ENCODE assay signal across 31 mouse cellular contexts in the genomic region with DNA sequence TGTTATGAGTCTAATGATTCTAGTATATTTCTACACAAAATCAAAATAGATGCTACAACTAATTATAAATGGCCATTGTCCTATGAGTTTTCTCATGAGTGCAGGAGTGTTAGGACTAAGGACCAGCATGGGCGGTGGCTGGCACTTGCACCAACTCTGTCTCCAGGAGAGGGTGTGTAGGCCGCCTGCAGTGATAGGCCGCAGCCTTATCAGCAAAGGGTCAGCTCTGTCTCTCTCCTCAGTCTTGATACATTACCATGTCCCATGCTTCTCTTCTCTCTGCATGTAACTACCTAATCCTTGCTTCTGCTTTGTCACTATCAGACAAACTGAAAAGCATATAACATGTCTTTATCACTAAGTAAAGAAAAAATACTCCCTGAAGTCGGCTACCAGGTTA.
DNase-seq lines count a peak whose midpoint lies in the region; ATAC-seq and TF ChIP-seq lines count a peak whose summit lies in the region.
"Had no signal": no experiment of that assay in that cellular context is flagged by ENCODE, and none has a peak within 500 bp of the region (broad histone marks: within the 10 kb centered on the region; RNA-seq: fewer than 3 reads in every experiment).

No protein-coding gene starts in this region.

- H3K27ac ChIP-seq in liver, embryonic 15.5 days (replicated peaks) = no peak overlapping the region
- H3K27ac ChIP-seq: embryonic facial prominence, embryonic 13.5 days; forebrain, embryonic 12.5 days; heart, embryonic 10.5 days; heart, embryonic 15.5 days; hindbrain, postnatal 0 days; intestine, embryonic 15.5 days; midbrain, embryonic 13.5 days; neural tube, embryonic 15.5 days had no signal

- peaks cover 42% of the 10 kb centered on the region for H3K36me3 ChIP-seq in G1E (replicated peaks)
- peaks cover 11% of the 10 kb centered on the region for H3K36me3 ChIP-seq in liver, embryonic 15.5 days (replicated peaks)
- H3K36me3 ChIP-seq: intestine, embryonic 15.5 days had no signal

- TF ChIP-seq CTCF in G1E (IDR thresholded peaks at IDR 0.05; ENCODE audit: low read depth, low read length) = no peak

- peak; percentile 95 for ATAC-seq in G1E (ENCODE audit: extremely low read depth, insufficient number of reproducible peaks, low FRiP score, poor library complexity, severe bottlenecking)
- ATAC-seq in liver, embryonic 15.5 days (ENCODE audit: insufficient read depth) = peak; percentile 96
- ATAC-seq: forebrain, postnatal 0 days; hindbrain, postnatal 0 days; intestine, embryonic 15.5 days; midbrain, embryonic 13.5 days had no signal

- H3K27me3 ChIP-seq in G1E (ENCODE audit: insufficient read depth, low read length) = no peaks in the 10 kb centered on the region
- no peaks in the 10 kb centered on the region for H3K27me3 ChIP-seq in liver, embryonic 15.5 days
- H3K27me3 ChIP-seq: embryonic facial prominence, embryonic 13.5 days; forebrain, embryonic 12.5 days; heart, embryonic 15.5 days; intestine, embryonic 15.5 days; midbrain, embryonic 13.5 days; neural tube, embryonic 15.5 days had no signal

- peaks cover 9% of the 10 kb centered on the region for H3K4me1 ChIP-seq in G1E (ENCODE audit: insufficient read depth, low read depth, low read length)
- peaks cover 8% of the 10 kb centered on the region; the same call in 1 of the 2 replicates for H3K4me1 ChIP-seq in liver, embryonic 15.5 days (replicated peaks)
- H3K4me1 ChIP-seq: embryonic facial prominence, embryonic 13.5 days; forebrain, embryonic 12.5 days; heart, embryonic 10.5 days; heart, embryonic 15.5 days; intestine, embryonic 15.5 days; midbrain, embryonic 13.5 days; neural tube, embryonic 15.5 days had no signal

- H3K4me2 ChIP-seq in liver, embryonic 15.5 days = no peak overlapping the region
- H3K4me2 ChIP-seq: embryonic facial prominence, embryonic 13.5 days; forebrain, embryonic 12.5 days; heart, embryonic 15.5 days; intestine, embryonic 15.5 days; lung, embryonic 14.5 days; midbrain, embryonic 13.5 days; neural tube, embryonic 15.5 days had no signal

- H3K9ac ChIP-seq in liver, embryonic 15.5 days = no peak overlapping the region
- H3K9ac ChIP-seq: embryonic facial prominence, embryonic 13.5 days; forebrain, embryonic 12.5 days; forebrain, postnatal 0 days; heart, embryonic 15.5 days; intestine, embryonic 15.5 days; lung, embryonic 14.5 days; midbrain, embryonic 13.5 days; neural tube, embryonic 15.5 days had no signal

- 28% methylated on average over 4 of the region's 4 CpGs for WGBS in liver, embryonic 15.5 days (ENCODE audit: insufficient replicate concordance)

- H3K4me3 ChIP-seq in G1E (ENCODE audit: low read depth, low read length) = no peak overlapping the region; the same call in 1 of the 2 replicates
- no peak overlapping the region for H3K4me3 ChIP-seq in liver, embryonic 15.5 days (replicated peaks)
- H3K4me3 ChIP-seq: embryonic facial prominence, embryonic 13.5 days; erythroblast, embryonic 14.5 days; forebrain, embryonic 12.5 days; heart, embryonic 10.5 days; heart, embryonic 15.5 days; intestine, embryonic 15.5 days; midbrain, embryonic 13.5 days; neural tube, embryonic 15.5 days had no signal

- no peaks in the 10 kb centered on the region for H3K9me3 ChIP-seq in G1E (replicated peaks)
- H3K9me3 ChIP-seq in liver, embryonic 15.5 days (replicated peaks) = no peaks in the 10 kb centered on the region
- H3K9me3 ChIP-seq: embryonic facial prominence, embryonic 13.5 days; forebrain, embryonic 12.5 days; heart, embryonic 10.5 days; heart, embryonic 15.5 days; intestine, embryonic 15.5 days; midbrain, embryonic 13.5 days; neural tube, embryonic 15.5 days had no signal

- DNase-seq in G1E (ENCODE audit: low spot score) = peak; percentile 15
- peak; percentile 39 for DNase-seq in c-Kit-positive CD71-positive TER-119-negative erythroid progenitor cells, embryonic 14.5 days (ENCODE audit: low read depth)
- DNase-seq in liver = peak; percentile 70
- DNase-seq in yolk sac, embryonic 10.5 days (ENCODE audit: low spot score) = no peak
- no peak for DNase-seq in heart, adult 9 months (ENCODE audit: low spot score in 2 of 2)
- no peak for DNase-seq in spleen, postnatal 36 days (ENCODE audit: low spot score in 2 of 2)
- no peak for DNase-seq in right cerebral cortex, adult 2 months (ENCODE audit: low spot score in 2 of 2)
- DNase-seq: adrenal gland, postnatal 25 days; cerebellum, adult 8-10 months; cerebellum, postnatal 25 days; forebrain, postnatal 0 days; gastrocnemius, postnatal 14 days; kidney, adult 8-10 months; kidney, postnatal 14 days; layer of hippocampus, adult 9-11 months; left cerebral cortex, postnatal 4 days; lung, embryonic 14.5 days; lung, postnatal 14 days; retina, postnatal 1 day; right cerebral cortex, postnatal 25 days; thymus, postnatal 14 days had no signal

Comparison
In these comparisons a context has a peak if more than half of its experiments do, and no peak if none do; other contexts are left out.
1. DNase-seq: peak in G1E (single experiment), c-Kit-positive CD71-positive TER-119-negative erythroid progenitor cells, embryonic 14.5 days (single experiment) and liver (single experiment); none in yolk sac, embryonic 10.5 days (single experiment), heart, adult 9 months (0 of 2), spleen, postnatal 36 days (0 of 2) and right cerebral cortex, adult 2 months (0 of 2).